Mouse (Mus musculus) spleen, adult 2 months (tissue): ENCODE results near the gene Xylt1. TPM values are rescaled to one million over a fixed set of nuclear protein-coding genes. Genes with fewer than 3 reads are reported as not detected.

Experiments used
- DNase-seq, 2 experiments: peaks; one replicate each; pipeline versions ENCODE4 v3.0.0 to v3.0.0-alpha.2; 2012 to 2021; ENCODE audit warnings: low spot score in 2 of 2, low read depth in 1 of 2
- H3K27ac ChIP-seq: fragments of 200-500 bp; 2 replicates; pipeline ENCODE4 v1.5.1; 2012; ENCODE audit warnings: low read length, inconsistent platforms; ENCODE audit not compliant: insufficient read depth
- H3K27me3 ChIP-seq: fragments of 200-500 bp; 2 replicates; pipeline ENCODE4 v1.6.1; 2012; ENCODE audit warnings: mild to moderate bottlenecking, moderate library complexity, low read length, inconsistent platforms; ENCODE audit not compliant: control insufficient read depth, insufficient read depth
- H3K36me3 ChIP-seq: fragments of 200-500 bp; 2 replicates; pipeline ENCODE4 v1.6.1; 2012; ENCODE audit warnings: mild to moderate bottlenecking, low read length, inconsistent platforms; ENCODE audit not compliant: control insufficient read depth, insufficient read depth
- H3K4me1 ChIP-seq: fragments of 200-500 bp; 2 replicates; pipeline ENCODE4 v1.6.1; 2011; ENCODE audit warnings: inconsistent platforms; ENCODE audit not compliant: control insufficient read depth, insufficient read depth, insufficient read length
- H3K4me3 ChIP-seq: fragments of 200-500 bp; 2 replicates; pipeline ENCODE4 v1.5.1; 2011; ENCODE audit warnings: mild to moderate bottlenecking, inconsistent platforms; ENCODE audit not compliant: insufficient read depth, insufficient read length; ENCODE audit errors: extremely low read depth
- CTCF ChIP-seq: fragments of 200-500 bp; IDR thresholded peaks from 2 replicates; pipeline ENCODE4 v1.5.1; 2011; ENCODE audit warnings: mild to moderate bottlenecking, inconsistent platforms; ENCODE audit not compliant: insufficient read depth, insufficient read length, insufficient replicate concordance; ENCODE audit errors: extremely low read depth
- POLR2A ChIP-seq: fragments of 200-500 bp; IDR thresholded peaks from 2 replicates; pipeline ENCODE4 v1.6.1; 2011; ENCODE audit warnings: low read depth, low read length, inconsistent platforms
- WGBS: fragments of 180-500 bp; shearing (Covaris S2); methylation state at CpG from one replicate; pipeline ENCODE4 v1.1.7; 2018; 5-methylcytosine and 5-hydroxymethylcytosine counted together
- polyA plus RNA-seq: library from polyadenylated mRNA; depleted of rRNA; stranded (reverse); fragments of >200 nt; gene quantifications from 2 replicates; pipeline ENCODE4 v1.2.3, GENCODE M21; 2012

Gene Xylt1
- polyA plus RNA-seq, 1 experiment = 7.8 TPM

GRCm38 (mm10) chr7:117697681-117698080 is 316.9 kb downstream of the Xylt1 start:
- Histone ChIP-seq H3K27me3 (no peaks in the 10 kb centered on the region), H3K4me1 (no peaks in the 10 kb centered on the region), H3K36me3 (no peaks in the 10 kb centered on the region), H3K4me3 (no peak overlapping the region), H3K27ac (no peak overlapping the region)
- TF ChIP-seq POLR2A (no peak), CTCF (no peak)
- no peak for DNase-seq
- WGBS = 97% methylated on average over 4 of the region's 4 CpGs

DNA sequence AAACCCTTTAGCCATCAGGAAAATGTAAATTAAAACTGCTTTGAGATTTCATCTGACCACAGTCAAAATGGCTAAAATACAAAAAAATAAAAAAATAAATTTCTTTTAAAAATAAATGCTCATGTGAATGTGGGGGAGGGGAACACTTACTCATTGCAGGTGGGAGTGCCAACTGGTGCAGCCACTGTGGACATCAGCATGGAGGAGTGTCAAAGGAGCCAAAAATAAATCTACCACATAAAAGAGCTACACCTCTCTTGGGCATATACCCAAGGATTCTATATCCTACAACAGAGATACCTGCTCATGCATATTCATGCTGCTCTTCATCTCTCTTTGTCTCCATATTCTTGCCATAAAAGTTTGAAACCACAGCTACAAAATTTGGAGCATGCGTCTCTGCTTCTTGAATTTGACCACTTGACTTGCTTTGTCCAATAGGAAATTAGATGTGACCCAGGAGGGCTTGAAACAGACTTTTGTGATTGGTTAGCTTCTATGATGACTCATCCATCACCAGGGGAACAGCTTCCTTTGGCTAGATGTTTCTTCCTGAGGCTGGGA is 317.9 kb downstream of the Xylt1 start:
- 85% methylated on average over 1 of the region's 1 CpGs for WGBS

DNA sequence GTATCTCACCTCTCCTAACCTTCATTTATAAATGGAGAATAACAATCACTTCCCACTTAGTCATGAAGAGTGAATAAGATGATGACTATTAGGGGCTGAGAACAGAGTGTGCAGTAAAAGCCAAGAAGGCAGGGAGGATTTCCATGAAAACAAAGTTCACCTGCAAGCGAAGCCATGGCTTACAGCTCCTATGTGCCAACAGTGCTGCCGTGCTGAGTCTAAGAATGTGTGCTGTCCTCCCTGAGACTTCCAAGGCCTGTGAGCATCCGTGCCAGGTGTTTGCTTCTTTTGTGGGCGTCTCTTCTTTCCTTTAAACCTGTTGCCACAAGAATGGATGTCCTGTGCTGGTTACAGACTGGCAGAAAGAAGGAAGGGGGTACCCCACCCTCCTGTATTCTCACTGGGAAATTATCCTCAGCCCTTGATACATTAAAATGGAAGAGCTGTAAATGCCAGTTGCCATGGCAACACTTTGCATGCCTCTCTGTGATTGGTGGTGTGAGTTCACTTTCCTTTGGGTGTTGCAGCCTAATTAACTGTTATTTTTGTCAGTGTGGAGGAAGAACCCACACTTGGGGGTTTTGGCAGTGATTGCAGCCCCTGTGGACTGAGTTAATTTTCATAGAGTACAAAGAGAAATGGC is 318.7 kb downstream of the Xylt1 start:
- 85% methylated on average over 4 of the region's 4 CpGs for WGBS
- H3K36me3 ChIP-seq = no peaks in the 10 kb centered on the region
- H3K4me3 ChIP-seq = no peak overlapping the region
- no peaks in the 10 kb centered on the region for H3K4me1 ChIP-seq
- H3K27ac ChIP-seq = no peak overlapping the region
- H3K27me3 ChIP-seq = no peaks in the 10 kb centered on the region
- TF ChIP-seq CTCF (no peak), POLR2A (no peak)
- DNase-seq = no peak

More for the DNA sequence above, 317.9 kb downstream of the Xylt1 start:
- TF ChIP-seq POLR2A (no peak), CTCF (no peak)
- H3K36me3 ChIP-seq = no peaks in the 10 kb centered on the region
- DNase-seq = no peak
- no peak overlapping the region for H3K27ac ChIP-seq
- no peak overlapping the region for H3K4me3 ChIP-seq
- no peaks in the 10 kb centered on the region for H3K27me3 ChIP-seq
- no peaks in the 10 kb centered on the region for H3K4me1 ChIP-seq

GRCm38 (mm10) chr7:117700066-117700465 is 319.3 kb downstream of the Xylt1 start:
- H3K27ac ChIP-seq = no peak overlapping the region
- no peaks in the 10 kb centered on the region for H3K4me1 ChIP-seq
- WGBS = 89% methylated on average over 6 of the region's 6 CpGs
- H3K4me3 ChIP-seq = no peak overlapping the region
- TF ChIP-seq CTCF (no peak), POLR2A (no peak)
- no peaks in the 10 kb centered on the region for H3K36me3 ChIP-seq
- no peaks in the 10 kb centered on the region for H3K27me3 ChIP-seq
- no peak for DNase-seq

DNA sequence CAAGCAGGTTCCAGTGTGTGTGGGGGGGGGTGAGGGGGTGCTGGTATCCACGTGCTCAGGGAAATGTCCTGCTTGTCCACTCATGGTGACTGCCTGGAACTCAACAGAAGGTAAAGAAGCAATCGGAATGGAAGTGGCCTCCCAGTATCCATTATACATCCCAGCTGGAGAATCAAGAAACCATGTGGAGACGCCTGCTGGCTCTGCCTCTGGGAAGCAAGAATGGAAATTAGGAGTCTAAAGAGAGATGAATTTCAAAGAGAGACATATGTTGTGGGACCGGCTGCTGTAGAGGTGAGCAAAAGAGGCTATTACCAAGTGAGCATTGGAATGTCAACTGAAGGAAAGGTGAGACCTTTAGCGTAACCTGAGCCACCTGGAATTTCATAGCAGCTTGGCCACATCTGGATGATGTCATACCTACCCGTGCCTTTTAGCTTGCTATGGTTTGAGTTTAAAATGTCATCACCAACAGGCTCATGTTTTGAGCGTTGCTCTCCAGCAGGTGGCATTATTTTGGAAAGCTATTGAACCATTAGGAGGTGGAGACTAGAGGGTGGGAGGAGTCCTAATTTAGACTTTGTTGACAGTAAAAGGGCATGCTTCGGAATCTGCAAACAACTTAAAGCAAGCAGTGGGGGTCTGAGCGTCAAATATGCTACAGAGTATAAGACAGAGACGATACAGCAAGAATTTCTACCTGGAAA is 329.3 kb downstream of the Xylt1 start:
- Histone ChIP-seq H3K27ac (no peak overlapping the region), H3K27me3 (no peaks in the 10 kb centered on the region), H3K4me3 (no peak overlapping the region), H3K4me1 (no peaks in the 10 kb centered on the region), H3K36me3 (no peaks in the 10 kb centered on the region)
- WGBS = 71% methylated on average over 10 of the region's 10 CpGs
- no peak for DNase-seq
- TF ChIP-seq POLR2A = no peak
- TF ChIP-seq CTCF = no peak

DNA sequence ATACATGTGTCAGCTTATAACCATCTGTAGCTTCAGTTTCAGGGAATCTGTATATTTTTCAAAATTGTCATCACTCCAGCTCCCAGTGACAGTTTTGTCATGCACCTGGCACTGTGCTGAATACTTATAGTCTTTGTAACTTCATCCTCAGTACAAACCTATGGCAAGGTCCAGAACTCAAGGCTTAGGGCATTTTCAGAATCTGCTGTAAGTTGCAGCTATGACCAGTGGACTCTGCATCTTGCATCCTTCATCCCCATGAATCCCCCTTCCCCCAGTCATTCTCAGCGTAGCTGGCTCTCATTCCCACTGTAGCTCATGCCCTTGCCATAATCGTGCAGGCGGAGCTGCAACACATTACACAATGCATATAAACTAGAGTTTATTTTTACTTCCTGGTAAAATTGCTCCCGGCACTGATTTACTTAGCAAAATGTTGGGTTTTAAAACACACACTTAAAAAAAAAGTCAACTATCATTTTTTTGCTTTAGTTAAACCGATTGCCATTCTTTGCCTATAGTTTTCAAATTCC is 336.2 kb downstream of the Xylt1 start:
- TF ChIP-seq CTCF (no peak), POLR2A (no peak)
- H3K27ac ChIP-seq = no peak overlapping the region
- no peaks in the 10 kb centered on the region for H3K27me3 ChIP-seq
- no peak for DNase-seq
- no peaks in the 10 kb centered on the region for H3K4me1 ChIP-seq
- no peaks in the 10 kb centered on the region for H3K36me3 ChIP-seq
- H3K4me3 ChIP-seq = no peak overlapping the region
- WGBS = 85% methylated on average over 5 of the region's 5 CpGs
